Mouse (Mus musculus): ENCODE measurements around the gene Phactr1.

- TF ChIP-seq TAL1 (IDR thresholded peaks at IDR 0.05; ENCODE audit: low read length) (no peak), GATA1 (IDR thresholded peaks at IDR 0.05; ENCODE audit: low read length) (no peak)
Measured at GRCm38 (mm10) chr13:42696641-42697040, 16.2 kb downstream of the Phactr1 start.

Measured in erythroblast, embryonic 14.5 days (primary cell).